Mouse (Mus musculus) liver, postnatal 0 days (tissue): Measurements from ENCODE around the gene Bco2.

ENCODE experiments used
- CTCF ChIP-seq: sonication (generic); IDR thresholded peaks from 2 replicates; pipeline ENCODE4 v1.5.1; 2016; ENCODE audit warnings: antibody characterized with exemption, low read depth
- EP300 ChIP-seq: IDR thresholded peaks from 2 replicates; pipeline ENCODE4 v1.6.1; 2016; ENCODE audit warnings: antibody characterized with exemption, low read depth, mild to moderate bottlenecking

DNA sequence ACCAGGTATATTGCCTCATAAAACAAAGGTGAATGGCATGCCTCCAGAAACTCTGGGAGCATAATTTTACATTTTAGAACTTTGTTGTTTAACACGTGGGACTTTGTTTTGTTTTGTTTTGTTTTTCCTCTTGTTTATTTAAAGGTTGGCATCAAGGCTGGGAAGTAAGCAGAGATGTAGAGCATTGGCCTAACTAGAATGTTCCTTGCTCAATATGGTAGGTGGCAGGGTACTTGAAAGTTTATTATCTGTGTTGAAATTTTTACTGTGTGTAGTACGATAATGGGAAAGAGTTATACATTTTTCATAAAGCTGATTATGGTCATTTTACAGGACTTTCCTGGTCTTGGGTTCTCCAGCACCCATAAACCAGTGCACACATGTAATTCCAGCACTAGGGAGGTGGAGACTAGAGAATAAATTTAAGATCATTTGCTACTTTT is 7.0 kb upstream of the Bco2 start:
- TF ChIP-seq CTCF (no peak), EP300 (no peak)
